Mouse (Mus musculus): Measurements from ENCODE around the gene Pycr1.

GRCm38 (mm10) chr11:120605667-120606066 is 37.9 kb downstream of the Pycr1 start:
- TF ChIP-seq CTCF (IDR thresholded peaks at IDR 0.05; ENCODE audit: low read depth) (no peak), EP300 (IDR thresholded peaks at IDR 0.05; ENCODE audit: low read depth) (no peak)
